Mouse (Mus musculus): Measurements from ENCODE around the gene Cdh4. TPM values are rescaled to one million over a fixed set of nuclear protein-coding genes. Genes with fewer than 3 reads are reported as not detected.

The Cdh4 gene
- polyA plus RNA-seq, 1 experiment, result not detected

- Histone ChIP-seq H3K27me3 (ENCODE audit: control insufficient read depth, insufficient read depth, insufficient read length) (no peaks in the 10 kb centered on the region), H3K4me3 (no peak overlapping the region), H3K36me3 (ENCODE audit: control insufficient read depth, insufficient read depth) (no peaks in the 10 kb centered on the region), H3K4me2 (ENCODE audit: low read depth) (no peak overlapping the region), H3ac (ENCODE audit: control insufficient read depth, insufficient read length) (no peak overlapping the region), H3K79me2 (ENCODE audit: control insufficient read depth, insufficient read depth) (no peaks in the 10 kb centered on the region)
- TF ChIP-seq MYOG (IDR thresholded peaks at IDR 0.05; ENCODE audit: control insufficient read depth in 1 of 3, insufficient read depth in 1 of 3, insufficient read length in 2 of 3, low read depth in 2 of 3) (no peak), TCF3 (IDR thresholded peaks at IDR 0.05; ENCODE audit: insufficient read length, low read depth) (no peak), MYOD1 (IDR thresholded peaks at IDR 0.05; ENCODE audit: control insufficient read depth in 1 of 3, insufficient read length in 2 of 3, low read depth in 2 of 3) (no peak), POLR2A (IDR thresholded peaks at IDR 0.05; ENCODE audit: insufficient read length, low read depth) (no peak), E2F4 (IDR thresholded peaks at IDR 0.05; ENCODE audit: insufficient read depth) (no peak), TCF12 (IDR thresholded peaks at IDR 0.05; ENCODE audit: insufficient read depth, poor library complexity, severe bottlenecking) (no peak), SRF (IDR thresholded peaks at IDR 0.05; ENCODE audit: control insufficient read depth, insufficient read length, low read depth) (no peak), POLR2AphosphoS2 (IDR thresholded peaks at IDR 0.05; ENCODE audit: insufficient read length, low read depth) (no peak), USF1 (IDR thresholded peaks at IDR 0.05; ENCODE audit: low read depth) (no peak), MAX (IDR thresholded peaks at IDR 0.05; ENCODE audit: low read depth) (no peak), CEBPB (IDR thresholded peaks at IDR 0.05; ENCODE audit: insufficient read depth, poor library complexity, severe bottlenecking) (no peak), REST (IDR thresholded peaks at IDR 0.05; ENCODE audit: insufficient read depth, insufficient read length) (no peak)
Observed at GRCm38 (mm10) chr2:179627563-179627962, 185.3 kb downstream of the Cdh4 start.

- Histone ChIP-seq H3K4me3 (no peak overlapping the region), H3ac (ENCODE audit: control insufficient read depth, insufficient read length) (no peak overlapping the region), H3K79me2 (ENCODE audit: control insufficient read depth, insufficient read depth) (no peaks in the 10 kb centered on the region), H3K4me2 (ENCODE audit: low read depth) (no peak overlapping the region), H3K27me3 (ENCODE audit: control insufficient read depth, insufficient read depth, insufficient read length) (no peaks in the 10 kb centered on the region), H3K36me3 (ENCODE audit: control insufficient read depth, insufficient read depth) (no peaks in the 10 kb centered on the region)
- TF ChIP-seq MAX (IDR thresholded peaks at IDR 0.05; ENCODE audit: low read depth) (no peak), MYOG (IDR thresholded peaks at IDR 0.05; ENCODE audit: control insufficient read depth in 1 of 3, insufficient read depth in 1 of 3, insufficient read length in 2 of 3, low read depth in 2 of 3) (no peak), CEBPB (IDR thresholded peaks at IDR 0.05; ENCODE audit: insufficient read depth, poor library complexity, severe bottlenecking) (no peak), POLR2AphosphoS2 (IDR thresholded peaks at IDR 0.05; ENCODE audit: insufficient read length, low read depth) (no peak), E2F4 (IDR thresholded peaks at IDR 0.05; ENCODE audit: insufficient read depth) (no peak), TCF3 (IDR thresholded peaks at IDR 0.05; ENCODE audit: insufficient read length, low read depth) (no peak), MYOD1 (IDR thresholded peaks at IDR 0.05; ENCODE audit: control insufficient read depth in 1 of 3, insufficient read length in 2 of 3, low read depth in 2 of 3) (no peak), POLR2A (IDR thresholded peaks at IDR 0.05; ENCODE audit: insufficient read length, low read depth) (no peak), SRF (IDR thresholded peaks at IDR 0.05; ENCODE audit: control insufficient read depth, insufficient read length, low read depth) (no peak), TCF12 (IDR thresholded peaks at IDR 0.05; ENCODE audit: insufficient read depth, poor library complexity, severe bottlenecking) (no peak), USF1 (IDR thresholded peaks at IDR 0.05; ENCODE audit: low read depth) (no peak), REST (IDR thresholded peaks at IDR 0.05; ENCODE audit: insufficient read depth, insufficient read length) (no peak)
Observed at GRCm38 (mm10) chr2:179630720-179631119, 188.5 kb downstream of the Cdh4 start.

GRCm38 (mm10) chr2:179640576-179641301, 198.5 kb downstream of the Cdh4 start:
- Histone ChIP-seq H3ac (ENCODE audit: control insufficient read depth, insufficient read length) (no peak overlapping the region), H3K4me2 (ENCODE audit: low read depth) (no peak overlapping the region), H3K27me3 (ENCODE audit: control insufficient read depth, insufficient read depth, insufficient read length) (no peaks in the 10 kb centered on the region), H3K4me3 (no peak overlapping the region), H3K36me3 (ENCODE audit: control insufficient read depth, insufficient read depth) (no peaks in the 10 kb centered on the region), H3K79me2 (ENCODE audit: control insufficient read depth, insufficient read depth) (no peaks in the 10 kb centered on the region)
- TF ChIP-seq MAX (IDR thresholded peaks at IDR 0.05; ENCODE audit: low read depth), result no peak
- no peak for TF ChIP-seq CEBPB (IDR thresholded peaks at IDR 0.05; ENCODE audit: insufficient read depth, poor library complexity, severe bottlenecking)
- no peak for TF ChIP-seq TCF3 (IDR thresholded peaks at IDR 0.05; ENCODE audit: insufficient read length, low read depth)
- no peak for TF ChIP-seq POLR2AphosphoS2 (IDR thresholded peaks at IDR 0.05; ENCODE audit: insufficient read length, low read depth)
- TF ChIP-seq REST (IDR thresholded peaks at IDR 0.05; ENCODE audit: insufficient read depth, insufficient read length), result no peak
- TF ChIP-seq TCF12 (IDR thresholded peaks at IDR 0.05; ENCODE audit: insufficient read depth, poor library complexity, severe bottlenecking), result no peak
- TF ChIP-seq MYOG (IDR thresholded peaks at IDR 0.05; ENCODE audit: control insufficient read depth in 1 of 3, insufficient read depth in 1 of 3, insufficient read length in 2 of 3, low read depth in 2 of 3), result no peak
- no peak for TF ChIP-seq SRF (IDR thresholded peaks at IDR 0.05; ENCODE audit: control insufficient read depth, insufficient read length, low read depth)
- no peak for TF ChIP-seq E2F4 (IDR thresholded peaks at IDR 0.05; ENCODE audit: insufficient read depth)
- no peak for TF ChIP-seq MYOD1 (IDR thresholded peaks at IDR 0.05; ENCODE audit: control insufficient read depth in 1 of 3, insufficient read length in 2 of 3, low read depth in 2 of 3)
- TF ChIP-seq USF1 (IDR thresholded peaks at IDR 0.05; ENCODE audit: low read depth), result no peak
- TF ChIP-seq POLR2A (IDR thresholded peaks at IDR 0.05; ENCODE audit: insufficient read length, low read depth), result no peak

GRCm38 (mm10) chr2:179648573-179649263, 206.5 kb downstream of the Cdh4 start:
- H3K4me2 ChIP-seq (ENCODE audit: low read depth), result no peak overlapping the region
- no peak overlapping the region for H3K4me3 ChIP-seq
- H3K36me3 ChIP-seq (ENCODE audit: control insufficient read depth, insufficient read depth), result no peaks in the 10 kb centered on the region

More at GRCm38 (mm10) chr2:179648573-179649263, 206.5 kb downstream of the Cdh4 start:
- Histone ChIP-seq H3ac (ENCODE audit: control insufficient read depth, insufficient read length) (no peak overlapping the region), H3K79me2 (ENCODE audit: control insufficient read depth, insufficient read depth) (no peaks in the 10 kb centered on the region), H3K27me3 (ENCODE audit: control insufficient read depth, insufficient read depth, insufficient read length) (no peaks in the 10 kb centered on the region)
- no peak for TF ChIP-seq TCF3 (IDR thresholded peaks at IDR 0.05; ENCODE audit: insufficient read length, low read depth)
- no peak for TF ChIP-seq POLR2AphosphoS2 (IDR thresholded peaks at IDR 0.05; ENCODE audit: insufficient read length, low read depth)
- no peak for TF ChIP-seq POLR2A (IDR thresholded peaks at IDR 0.05; ENCODE audit: insufficient read length, low read depth)
- no peak for TF ChIP-seq MYOD1 (IDR thresholded peaks at IDR 0.05; ENCODE audit: control insufficient read depth in 1 of 3, insufficient read length in 2 of 3, low read depth in 2 of 3)
- TF ChIP-seq TCF12 (IDR thresholded peaks at IDR 0.05; ENCODE audit: insufficient read depth, poor library complexity, severe bottlenecking), result no peak
- no peak for TF ChIP-seq MYOG (IDR thresholded peaks at IDR 0.05; ENCODE audit: control insufficient read depth in 1 of 3, insufficient read depth in 1 of 3, insufficient read length in 2 of 3, low read depth in 2 of 3)
- no peak for TF ChIP-seq SRF (IDR thresholded peaks at IDR 0.05; ENCODE audit: control insufficient read depth, insufficient read length, low read depth)
- no peak for TF ChIP-seq E2F4 (IDR thresholded peaks at IDR 0.05; ENCODE audit: insufficient read depth)
- no peak for TF ChIP-seq MAX (IDR thresholded peaks at IDR 0.05; ENCODE audit: low read depth)
- TF ChIP-seq USF1 (IDR thresholded peaks at IDR 0.05; ENCODE audit: low read depth), result no peak
- TF ChIP-seq REST (IDR thresholded peaks at IDR 0.05; ENCODE audit: insufficient read depth, insufficient read length), result no peak
- TF ChIP-seq CEBPB (IDR thresholded peaks at IDR 0.05; ENCODE audit: insufficient read depth, poor library complexity, severe bottlenecking), result no peak

Data from myocyte (in vitro differentiated cells).